Mouse (Mus musculus): Measurements from ENCODE around the gene Chd2. TPM values are rescaled to one million over a fixed set of nuclear protein-coding genes. Genes with fewer than 3 reads are reported as not detected.

Chd2 gene
- polyA plus RNA-seq, 1 experiment from 2014 or later: 44.5 TPM

- no peak for ATAC-seq (ENCODE audit: insufficient read depth, low FRiP score)
- Histone ChIP-seq H3K9me3 (replicated peaks; ENCODE audit: control insufficient read depth, low read length) (no peaks in the 10 kb centered on the region), H3K27me3 (ENCODE audit: control insufficient read depth, insufficient read depth, low read length) (no peaks in the 10 kb centered on the region), H3K27ac (ENCODE audit: low read length) (no peak overlapping the region), H3K4me1 (ENCODE audit: control insufficient read depth, insufficient read depth, low read length) (peaks cover 16% of the 10 kb centered on the region), H3K4me3 (replicated peaks; ENCODE audit: low read length) (no peak overlapping the region), H3K4me2 (ENCODE audit: low read depth, low read length) (peak overlapping the region; percentile 35; the same call in 1 of the 2 replicates), H3K36me3 (ENCODE audit: control insufficient read depth, insufficient read depth, low read length) (peaks cover 27% of the 10 kb centered on the region), H3K9ac (ENCODE audit: low read length) (no peak overlapping the region)
- 56% methylated on average over 10 of the region's 10 CpGs for WGBS
Observed at GRCm38 (mm10) chr7:73546561-73547510, 5.2 kb upstream of the Chd2 start.

- Histone ChIP-seq H3K4me1 (ENCODE audit: control insufficient read depth, insufficient read depth, low read length) (peaks cover 16% of the 10 kb centered on the region), H3K27ac (ENCODE audit: low read length) (no peak overlapping the region), H3K9ac (ENCODE audit: low read length) (no peak overlapping the region), H3K4me2 (ENCODE audit: low read depth, low read length) (no peak overlapping the region), H3K9me3 (replicated peaks; ENCODE audit: control insufficient read depth, low read length) (no peaks in the 10 kb centered on the region), H3K27me3 (ENCODE audit: control insufficient read depth, insufficient read depth, low read length) (no peaks in the 10 kb centered on the region), H3K36me3 (ENCODE audit: control insufficient read depth, insufficient read depth, low read length) (peaks cover 24% of the 10 kb centered on the region), H3K4me3 (replicated peaks; ENCODE audit: low read length) (no peak overlapping the region)
- no peak for ATAC-seq (ENCODE audit: insufficient read depth, low FRiP score)
- 83% methylated on average over 4 of the region's 4 CpGs for WGBS
Observed at GRCm38 (mm10) chr7:73545004-73545403, 3.4 kb upstream of the Chd2 start.

DNA sequence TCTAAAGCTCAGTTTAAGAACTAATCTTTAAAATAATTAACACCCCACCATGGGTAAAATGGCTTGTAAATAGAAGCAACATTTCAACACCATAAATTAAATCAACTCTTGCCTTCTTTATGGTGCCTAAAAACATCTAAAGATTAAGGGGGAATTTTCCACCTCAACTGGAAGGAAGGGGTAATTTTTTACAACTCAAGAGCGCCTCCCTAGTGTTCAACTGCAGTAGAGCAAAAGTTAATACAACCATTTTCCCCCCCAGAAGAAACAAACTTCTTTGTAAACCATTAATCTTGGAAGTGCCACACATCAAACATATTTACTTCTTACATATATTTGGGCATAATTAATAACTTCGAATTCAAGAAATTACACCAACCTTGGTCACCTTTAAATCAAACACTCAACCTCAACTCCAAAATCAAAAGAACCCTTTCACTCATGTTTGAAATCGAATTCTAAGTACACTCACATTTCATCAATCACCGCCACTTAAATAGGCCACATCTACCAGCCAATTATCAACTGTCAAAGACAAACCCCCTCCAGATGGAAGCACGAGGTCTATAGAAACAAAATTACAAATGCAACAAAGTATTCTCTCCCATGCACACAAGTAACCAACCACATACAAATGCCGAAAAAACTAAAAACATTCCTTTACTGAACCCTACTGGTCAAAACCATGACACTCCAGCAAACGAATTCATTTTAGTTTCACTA, 662 bp upstream of the Chd2 start:
- Histone ChIP-seq H3K36me3 (ENCODE audit: control insufficient read depth, insufficient read depth, low read length) (peaks cover 9% of the 10 kb centered on the region; the same call in 1 of the 2 replicates), H3K4me1 (ENCODE audit: control insufficient read depth, insufficient read depth, low read length) (0 out of 2 replicates have a peak, but pooled peaks cover 9% of the 10 kb centered on the region), H3K9me3 (replicated peaks; ENCODE audit: control insufficient read depth, low read length) (no peaks in the 10 kb centered on the region), H3K27me3 (ENCODE audit: control insufficient read depth, insufficient read depth, low read length) (no peaks in the 10 kb centered on the region), H3K4me3 (replicated peaks; ENCODE audit: low read length) (peak overlapping the region; percentile 67), H3K9ac (ENCODE audit: low read length) (no peak overlapping the region), H3K27ac (ENCODE audit: low read length) (peak overlapping the region; percentile 25; the same call in 1 of the 2 replicates), H3K4me2 (ENCODE audit: low read depth, low read length) (no peak overlapping the region)
- no peak for ATAC-seq (ENCODE audit: insufficient read depth, low FRiP score)
- 70% methylated on average over 7 of the region's 7 CpGs for WGBS

GRCm38 (mm10) chr7:73541079-73541390, 595 bp downstream of the Chd2 start:
- peak overlapping the region; percentile 90 for H3K9ac ChIP-seq (ENCODE audit: low read length)
- H3K4me2 ChIP-seq (ENCODE audit: low read depth, low read length): peak overlapping the region; percentile 55
- peak overlapping the region; percentile 71 for H3K4me3 ChIP-seq (replicated peaks; ENCODE audit: low read length)
- peaks cover 10% of the 10 kb centered on the region for H3K4me1 ChIP-seq (ENCODE audit: control insufficient read depth, insufficient read depth, low read length)
- WGBS: under 1% methylated on average over 4 of the region's 4 CpGs
- no peaks in the 10 kb centered on the region for H3K9me3 ChIP-seq (replicated peaks; ENCODE audit: control insufficient read depth, low read length)
- H3K27me3 ChIP-seq (ENCODE audit: control insufficient read depth, insufficient read depth, low read length): no peaks in the 10 kb centered on the region
- peaks cover 9% of the 10 kb centered on the region; the same call in 1 of the 2 replicates for H3K36me3 ChIP-seq (ENCODE audit: control insufficient read depth, insufficient read depth, low read length)
- H3K27ac ChIP-seq (ENCODE audit: low read length): peak overlapping the region; percentile 100
- ATAC-seq (ENCODE audit: insufficient read depth, low FRiP score): no peak

- H3K36me3 ChIP-seq (ENCODE audit: control insufficient read depth, insufficient read depth, low read length): peaks cover 9% of the 10 kb centered on the region; the same call in 1 of the 2 replicates
- peaks cover 16% of the 10 kb centered on the region for H3K4me1 ChIP-seq (ENCODE audit: control insufficient read depth, insufficient read depth, low read length)
- H3K9ac ChIP-seq (ENCODE audit: low read length): peak overlapping the region; percentile 84
- H3K9me3 ChIP-seq (replicated peaks; ENCODE audit: control insufficient read depth, low read length): no peaks in the 10 kb centered on the region
- peak overlapping the region; percentile 92 for H3K27ac ChIP-seq (ENCODE audit: low read length)
- no peaks in the 10 kb centered on the region for H3K27me3 ChIP-seq (ENCODE audit: control insufficient read depth, insufficient read depth, low read length)
- H3K4me2 ChIP-seq (ENCODE audit: low read depth, low read length): peak overlapping the region; percentile 55
- H3K4me3 ChIP-seq (replicated peaks; ENCODE audit: low read length): peak overlapping the region; percentile 71
- no peak for ATAC-seq (ENCODE audit: insufficient read depth, low FRiP score)
- under 1% methylated on average over 12 of the region's 12 CpGs for WGBS
Observed at GRCm38 (mm10) chr7:73540202-73541078, 1.2 kb downstream of the Chd2 start.

DNA sequence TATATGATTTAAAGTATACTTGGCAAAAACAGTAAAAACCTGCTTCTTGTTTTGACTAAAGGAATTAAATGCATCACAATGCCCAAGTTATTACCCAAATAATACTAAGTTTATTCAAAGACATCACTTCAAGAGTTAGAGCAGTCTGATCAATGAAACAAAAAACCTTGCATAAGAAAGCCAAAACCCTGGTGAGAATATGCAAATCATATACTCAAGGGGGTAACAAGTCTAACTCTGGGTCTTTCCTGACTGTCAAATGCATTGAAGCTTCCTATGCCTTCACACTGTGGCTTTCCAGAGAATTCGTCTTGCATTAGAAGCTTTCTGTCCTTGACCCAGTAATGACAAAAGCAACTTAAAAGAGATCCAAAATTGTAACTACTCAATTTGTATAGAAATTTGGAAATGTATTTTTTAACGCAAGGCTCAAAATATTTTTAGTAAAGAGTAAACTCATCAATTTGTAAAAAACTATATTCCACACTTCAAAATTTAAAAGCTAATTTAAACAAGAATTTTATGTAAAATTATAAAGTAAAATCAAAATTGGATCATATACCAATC, 2.4 kb downstream of the Chd2 start:
- Histone ChIP-seq H3K4me1 (ENCODE audit: control insufficient read depth, insufficient read depth, low read length) (peaks cover 24% of the 10 kb centered on the region), H3K9ac (ENCODE audit: low read length) (peak overlapping the region; percentile 69), H3K4me2 (ENCODE audit: low read depth, low read length) (peak overlapping the region; percentile 80), H3K27me3 (ENCODE audit: control insufficient read depth, insufficient read depth, low read length) (no peaks in the 10 kb centered on the region), H3K27ac (ENCODE audit: low read length) (peak overlapping the region; percentile 73), H3K9me3 (replicated peaks; ENCODE audit: control insufficient read depth, low read length) (no peaks in the 10 kb centered on the region), H3K4me3 (replicated peaks; ENCODE audit: low read length) (peak overlapping the region; percentile 48), H3K36me3 (ENCODE audit: control insufficient read depth, insufficient read depth, low read length) (0 out of 2 replicates have a peak, but pooled peaks cover 6% of the 10 kb centered on the region)
- no peak for ATAC-seq (ENCODE audit: insufficient read depth, low FRiP score)
- 16% methylated on average over 2 of the region's 2 CpGs for WGBS

GRCm38 (mm10) chr7:73538424-73539079, 3.1 kb downstream of the Chd2 start:
- ATAC-seq (ENCODE audit: insufficient read depth, low FRiP score): no peak
- 0 out of 2 replicates have a peak, but pooled peaks cover 6% of the 10 kb centered on the region for H3K36me3 ChIP-seq (ENCODE audit: control insufficient read depth, insufficient read depth, low read length)
- H3K9ac ChIP-seq (ENCODE audit: low read length): peak overlapping the region; percentile 73
- H3K4me1 ChIP-seq (ENCODE audit: control insufficient read depth, insufficient read depth, low read length): peaks cover 30% of the 10 kb centered on the region
- H3K27me3 ChIP-seq (ENCODE audit: control insufficient read depth, insufficient read depth, low read length): no peaks in the 10 kb centered on the region
- H3K4me3 ChIP-seq (replicated peaks; ENCODE audit: low read length): peak overlapping the region; percentile 52
- H3K9me3 ChIP-seq (replicated peaks; ENCODE audit: control insufficient read depth, low read length): no peaks in the 10 kb centered on the region
- WGBS: 8% methylated on average over 4 of the region's 4 CpGs
- H3K27ac ChIP-seq (ENCODE audit: low read length): peak overlapping the region; percentile 97
- H3K4me2 ChIP-seq (ENCODE audit: low read depth, low read length): peak overlapping the region; percentile 80

Measured in stomach, embryonic 16.5 days (tissue).